Mouse (Mus musculus): ENCODE results near the gene Plpp1.

The Plpp1 gene

DNA sequence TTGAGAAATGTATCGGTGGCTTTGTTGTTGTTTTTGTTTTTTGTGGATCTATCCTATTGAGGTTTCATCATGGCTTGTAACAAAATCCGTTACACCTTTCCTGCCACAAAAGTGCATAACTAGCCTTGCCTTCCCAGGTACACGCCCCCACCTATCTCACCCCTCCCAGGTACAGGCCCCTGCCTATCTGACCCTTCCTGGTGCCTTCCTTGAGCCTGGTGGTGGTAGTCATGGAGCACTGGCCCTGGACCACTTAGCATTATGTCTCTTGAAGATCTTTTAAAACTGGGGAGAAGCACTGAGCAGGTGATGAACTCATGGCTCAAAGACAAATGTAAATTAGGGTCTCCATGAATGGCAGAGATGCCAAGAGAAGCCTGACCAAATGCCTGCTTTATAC lies 61.8 kb downstream of the Plpp1 start:
- no peak for DNase-seq

DNA sequence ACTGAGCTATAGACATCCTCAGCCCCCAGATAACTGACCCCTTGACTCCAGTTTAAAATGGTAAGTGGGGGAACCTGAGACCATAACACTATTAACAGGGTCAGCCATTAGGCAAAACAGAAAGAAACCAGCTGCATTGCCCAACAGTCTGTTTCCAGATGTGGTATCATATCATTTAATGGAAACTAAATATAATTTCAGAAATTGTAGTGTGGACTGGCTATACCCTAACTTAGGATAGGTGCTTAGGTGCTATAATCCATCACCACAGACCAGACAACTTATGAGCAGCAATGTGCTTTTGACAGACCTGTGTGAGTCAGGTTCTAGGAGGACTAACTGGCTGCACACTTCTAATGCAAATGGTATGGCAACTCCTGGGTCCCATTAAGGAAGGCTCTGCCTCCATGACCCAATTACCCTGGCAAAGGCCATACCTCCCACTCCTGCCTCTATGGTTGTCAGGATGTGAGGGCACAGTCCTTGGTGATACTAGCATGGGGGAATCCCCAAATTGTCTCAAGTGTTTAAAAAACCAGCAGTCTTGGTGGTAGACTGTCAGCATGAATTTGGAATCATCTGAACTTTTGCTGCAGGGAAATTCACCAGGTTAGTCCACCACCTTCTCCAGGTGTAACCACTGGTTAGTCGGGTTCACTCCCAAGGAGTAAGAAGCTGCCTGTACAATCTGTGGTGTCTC lies 62.5 kb downstream of the Plpp1 start:
- DNase-seq, result no peak

DNA sequence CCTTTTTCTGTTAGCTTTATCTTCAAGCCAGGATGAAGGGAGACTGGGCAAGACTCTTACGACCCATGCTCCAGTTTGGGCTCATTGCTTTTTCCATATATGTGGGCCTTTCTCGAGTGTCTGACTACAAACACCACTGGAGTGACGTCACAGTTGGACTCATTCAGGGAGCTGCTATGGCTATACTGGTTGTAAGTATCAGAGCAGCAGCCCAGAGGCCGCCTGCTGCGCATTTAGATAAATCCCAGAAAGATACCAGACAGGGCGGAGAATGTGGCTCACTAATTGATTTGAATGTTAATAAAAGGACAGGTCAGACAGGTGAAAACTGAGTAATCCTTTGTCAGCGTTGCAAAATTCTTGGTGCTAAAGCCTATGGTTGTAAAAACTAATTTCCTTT lies 66.2 kb downstream of the Plpp1 start:
- no peak for DNase-seq

GRCm38 (mm10) chr13:112867381-112867780 lies 66.8 kb downstream of the Plpp1 start:
- no peak for DNase-seq

GRCm38 (mm10) chr13:112870039-112870690 lies 69.6 kb downstream of the Plpp1 start:
- DNase-seq, result no peak

- DNase-seq, result no peak
Measured at GRCm38 (mm10) chr13:112871500-112872266, 71.1 kb downstream of the Plpp1 start.

DNA sequence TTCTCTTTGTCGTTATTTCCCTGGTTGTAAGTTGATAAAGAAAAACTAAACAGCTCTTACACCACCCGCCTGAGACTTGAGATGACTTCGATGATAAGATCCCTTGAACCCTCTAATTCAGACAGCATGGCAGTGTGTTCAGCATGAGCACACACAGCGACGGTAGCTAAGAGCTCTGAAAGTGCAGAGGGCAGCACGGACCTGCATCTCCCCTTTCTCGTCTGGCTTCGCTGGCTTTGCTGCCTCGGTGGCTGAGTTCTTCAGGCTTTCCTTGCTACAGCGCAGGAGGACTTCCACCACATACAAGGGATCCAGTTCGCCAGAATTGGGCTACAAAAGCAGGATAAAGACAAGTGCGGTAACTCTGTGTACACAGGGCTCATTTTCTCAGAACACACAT lies 86.6 kb downstream of the Plpp1 start:
- no peak for DNase-seq

GRCm38 (mm10) chr13:112902176-112902575 lies 101.6 kb downstream of the Plpp1 start:
- no peak for DNase-seq

GRCm38 (mm10) chr13:112909663-112910062 lies 109.1 kb downstream of the Plpp1 start:
- DNase-seq, result peak; percentile 36

GRCm38 (mm10) chr13:112910434-112910833 lies 109.8 kb downstream of the Plpp1 start:
- no peak for DNase-seq

Data from thymus, postnatal 25 days (tissue).